Mouse (Mus musculus) kidney, postnatal 10 days (tissue): ENCODE results near the gene Eml1.
A peak's percentile ranks its signal among the peaks of the same experiment; 100 is the strongest.

Experiments used
- DNase-seq: peaks from one replicate; pipeline ENCODE4 v3.0.0; 2021; ENCODE audit warnings: mixed read lengths

Gene Eml1

DNA sequence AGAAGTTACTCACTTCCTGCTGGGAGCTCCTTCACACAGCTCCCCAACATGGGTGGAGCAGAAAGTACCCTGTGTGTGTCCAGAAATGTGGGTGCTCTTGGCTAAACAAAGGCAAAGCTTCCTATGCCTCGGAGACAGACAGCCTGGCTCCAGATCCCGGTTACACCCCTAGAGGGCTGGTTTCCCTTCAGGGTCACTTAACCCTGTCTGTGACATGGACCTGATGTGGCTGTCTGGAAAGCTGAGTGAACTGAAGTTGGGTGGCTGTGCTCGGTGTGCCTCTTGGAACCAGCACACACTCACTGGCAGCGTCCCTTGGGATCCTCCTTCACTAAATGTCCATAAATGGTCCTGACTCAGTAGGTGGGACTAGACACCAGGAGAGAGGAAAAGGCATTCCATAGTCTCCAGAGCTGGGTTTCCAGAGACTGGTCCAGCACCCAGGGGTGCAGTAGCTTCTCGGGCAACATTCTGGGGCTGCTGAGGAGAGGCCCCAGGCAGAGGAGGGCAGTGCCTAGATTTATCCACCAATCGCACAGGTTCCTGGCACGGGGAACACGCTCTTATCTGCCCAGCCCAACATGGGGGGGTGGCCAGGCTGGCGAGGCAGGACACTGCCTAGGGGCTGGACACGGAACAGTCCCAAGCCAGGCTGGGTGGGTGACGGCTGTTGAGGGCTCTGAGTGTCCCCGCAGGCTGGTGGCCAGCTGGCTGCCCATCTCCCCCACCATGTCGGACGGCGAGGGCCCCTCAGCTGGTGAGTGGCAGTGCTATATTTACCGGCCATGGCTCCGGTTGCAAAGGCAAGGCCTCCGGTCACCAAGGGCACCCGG is at the start of gene Eml1:
Gene Eml1 (plus strand): TSS at position 362 of the 833 bp plus-strand sequence.
- DNase-seq, result peak; percentile 59

GRCm38 (mm10) chr12:108326401-108326800 is 44.4 kb upstream of the Eml1 start:
- no peak for DNase-seq

GRCm38 (mm10) chr12:108327889-108328491 is 42.8 kb upstream of the Eml1 start:
- DNase-seq, result peak; percentile 54

GRCm38 (mm10) chr12:108333056-108333455 is 37.7 kb upstream of the Eml1 start:
- DNase-seq, result peak; percentile 93

DNA sequence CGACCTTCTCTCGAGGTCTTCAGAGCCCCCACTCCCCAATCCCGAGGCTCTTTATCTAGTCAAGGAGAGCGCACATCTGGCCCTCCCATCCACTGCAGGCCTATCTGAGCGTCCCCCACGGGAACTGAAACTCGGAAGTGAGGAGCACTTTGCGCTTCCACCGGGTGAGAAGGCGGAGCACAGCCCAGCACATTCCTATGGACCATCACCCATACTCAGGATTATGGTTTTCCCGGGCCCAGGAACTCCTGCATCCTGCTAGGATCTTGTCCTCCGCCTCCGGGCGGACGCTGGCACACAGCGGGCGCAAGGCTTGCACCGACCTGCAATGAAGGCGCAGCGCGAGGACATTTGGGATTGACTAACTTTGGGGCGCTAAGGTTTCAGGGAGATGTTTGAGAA is 37.3 kb upstream of the Eml1 start:
- DNase-seq, result no peak

- peak; percentile 100 for DNase-seq
These were observed 36.8 kb upstream of the Eml1 start, which contains the start of gene Cyp46a1 for GRCm38 (mm10) chr12:108333895-108334445. Gene Cyp46a1, plus strand, starts transcription at chr12:108334381.

DNA sequence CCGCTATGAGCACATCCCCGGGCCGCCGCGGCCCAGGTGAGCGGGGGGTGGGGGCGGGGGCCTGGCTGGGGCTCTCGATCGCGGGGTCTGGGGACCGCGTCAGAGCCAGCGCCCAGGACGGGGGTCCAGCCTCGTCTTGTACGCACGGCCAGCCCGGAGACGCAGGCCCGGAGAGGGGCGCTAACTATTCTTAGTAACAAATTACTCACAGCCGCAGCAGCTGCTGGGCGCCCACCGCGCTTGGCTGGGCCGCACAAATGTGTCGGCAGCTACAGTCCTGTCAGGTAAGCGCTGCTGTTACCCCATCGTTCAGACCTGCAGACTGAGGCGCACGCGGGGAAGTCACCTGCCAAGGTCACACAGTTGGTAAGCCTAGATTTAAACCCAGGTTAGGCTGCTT is 36.2 kb upstream of the Eml1 start:
- DNase-seq, result peak; percentile 56

DNA sequence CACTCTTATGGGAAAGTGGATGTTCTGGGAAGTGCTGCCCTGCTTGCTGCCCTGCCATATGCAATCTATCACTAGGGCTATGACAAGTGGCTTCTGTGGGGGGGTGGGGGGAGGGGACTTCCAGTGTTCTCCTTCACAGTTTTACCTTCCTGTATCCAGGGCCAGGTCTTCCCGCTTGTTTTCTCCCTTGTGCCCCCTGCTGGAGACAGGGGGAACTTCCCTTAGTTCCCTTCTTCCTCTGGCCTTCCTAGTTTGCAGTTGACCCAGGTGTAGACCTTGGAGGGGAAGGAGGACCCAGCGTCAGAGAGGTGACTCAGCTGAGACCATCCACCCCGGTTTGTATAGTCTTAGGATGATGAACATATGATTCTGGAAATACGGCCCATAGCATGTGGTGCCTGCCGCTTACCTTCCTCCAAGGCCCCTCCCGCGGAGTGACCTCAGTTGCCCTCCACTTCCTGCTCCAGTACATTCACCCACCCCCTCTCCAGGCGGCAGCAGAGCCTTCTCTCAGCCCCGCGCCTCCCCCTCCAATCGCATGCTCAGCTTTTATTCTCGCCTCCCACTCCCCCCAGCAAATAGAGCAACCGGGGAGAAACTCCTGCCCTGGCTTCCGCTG is 32.1 kb upstream of the Eml1 start:
- DNase-seq, result peak; percentile 67

GRCm38 (mm10) chr12:108348151-108348550 is 22.6 kb upstream of the Eml1 start:
- no peak for DNase-seq

DNA sequence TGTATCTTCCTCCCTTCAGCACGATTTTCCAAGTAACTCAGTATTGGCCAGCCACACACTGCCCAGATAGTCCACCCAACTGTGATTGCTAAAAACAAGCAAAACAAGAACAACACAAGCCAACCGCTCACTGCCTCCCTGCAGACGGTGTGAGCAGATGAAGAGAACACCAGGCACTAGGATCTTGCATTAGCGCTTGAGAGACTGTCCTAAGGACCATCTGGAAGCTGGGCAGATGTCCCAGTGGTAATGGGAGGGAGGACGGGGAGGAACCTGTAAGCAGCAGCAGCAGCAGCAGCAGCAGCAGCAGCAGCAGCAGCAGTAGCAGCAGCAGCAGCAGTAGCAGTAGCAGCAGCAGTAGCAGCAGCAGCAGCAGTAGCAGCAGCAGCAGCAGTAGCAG is 21.7 kb upstream of the Eml1 start:
- peak; percentile 61 for DNase-seq

- DNase-seq, result no peak
These were observed 19.8 kb upstream of the Eml1 start for GRCm38 (mm10) chr12:108350931-108351330.

GRCm38 (mm10) chr12:108352371-108353136 is 18.2 kb upstream of the Eml1 start:
- no peak for DNase-seq

- no peak for DNase-seq
These were observed 16.5 kb upstream of the Eml1 start for GRCm38 (mm10) chr12:108354284-108354683.

DNA sequence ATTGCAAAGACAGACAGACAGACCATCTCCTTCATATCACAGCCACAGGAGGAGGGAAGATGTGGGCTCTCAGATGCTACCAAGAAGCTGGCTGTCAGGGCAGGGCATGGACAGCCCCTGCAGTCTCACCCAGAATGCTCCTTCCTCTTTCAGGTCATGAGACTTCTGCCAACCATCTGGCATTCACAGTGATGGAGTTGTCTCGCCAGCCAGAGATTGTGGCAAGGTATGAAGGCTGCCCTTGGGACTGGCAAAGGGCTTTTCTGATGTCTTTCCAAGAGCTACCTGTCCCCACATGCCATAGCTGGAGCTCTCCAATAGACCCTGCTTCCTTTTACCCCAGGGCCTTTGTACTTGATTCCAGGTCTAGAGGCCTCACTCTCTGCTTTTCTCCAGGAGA is 15.5 kb upstream of the Eml1 start:
- DNase-seq, result no peak

- DNase-seq, result no peak
These were observed 14.8 kb upstream of the Eml1 start for GRCm38 (mm10) chr12:108355986-108356385.

DNA sequence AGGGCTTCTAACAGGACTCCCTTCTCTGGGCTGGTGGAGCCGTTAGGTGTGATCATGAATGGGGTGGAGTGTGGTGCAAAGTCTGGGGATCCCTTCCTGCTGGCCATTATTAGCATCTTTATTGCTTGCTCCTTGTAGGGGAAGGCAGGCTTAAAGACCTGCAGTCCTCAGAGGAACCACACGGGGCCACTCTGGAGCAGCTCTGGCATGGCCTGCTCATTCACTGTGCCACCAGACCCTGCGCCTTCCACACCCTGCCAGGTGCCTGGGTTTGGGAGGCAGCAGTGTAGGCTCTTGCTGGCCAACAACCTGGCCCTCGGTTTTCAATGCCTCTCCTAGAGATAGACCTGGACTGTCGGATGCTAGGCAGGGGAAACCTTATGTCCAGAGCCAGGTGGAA is 7.0 kb upstream of the Eml1 start:
- peak; percentile 92 for DNase-seq

DNA sequence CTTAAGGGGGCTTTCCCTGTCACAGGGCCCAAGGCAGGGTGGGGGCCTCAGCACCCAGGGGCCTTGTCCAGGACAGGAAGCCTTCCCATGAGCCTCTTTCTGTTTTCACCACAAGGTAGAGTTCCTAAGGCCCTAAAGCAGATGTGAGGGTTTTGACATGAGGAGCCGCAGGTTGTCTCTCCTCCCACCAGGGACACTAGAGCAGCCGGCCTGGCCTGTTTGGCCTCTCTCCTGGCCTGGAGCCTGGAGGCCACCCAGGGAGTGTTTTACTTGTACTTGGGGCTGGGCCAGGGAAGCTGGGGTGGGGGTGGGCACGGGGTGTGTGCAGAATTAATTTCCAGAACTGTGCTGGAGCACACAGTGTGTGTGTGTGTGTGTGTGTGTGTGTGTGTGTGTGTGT is 5.4 kb upstream of the Eml1 start:
- peak; percentile 79 for DNase-seq

DNA sequence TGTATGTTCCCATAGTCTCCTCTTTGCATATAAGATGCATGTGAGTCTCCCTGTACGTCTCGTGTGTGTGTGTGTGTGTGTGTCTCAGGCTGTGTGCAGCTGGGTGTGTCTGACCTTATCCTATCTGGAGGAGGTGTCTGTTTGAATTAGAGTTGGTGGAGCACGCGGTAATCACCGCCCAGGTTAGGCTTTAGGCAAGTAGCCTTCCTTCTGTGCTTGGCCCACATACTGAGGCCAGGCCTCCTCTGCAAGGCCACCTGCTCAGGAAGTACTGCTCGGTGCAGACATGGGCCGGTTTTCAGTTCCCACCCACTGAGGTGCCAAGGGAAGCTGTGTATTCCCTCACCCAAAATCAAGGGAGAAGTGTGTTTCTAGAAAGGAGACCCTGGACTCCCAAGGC is 4.9 kb upstream of the Eml1 start:
- no peak for DNase-seq

DNA sequence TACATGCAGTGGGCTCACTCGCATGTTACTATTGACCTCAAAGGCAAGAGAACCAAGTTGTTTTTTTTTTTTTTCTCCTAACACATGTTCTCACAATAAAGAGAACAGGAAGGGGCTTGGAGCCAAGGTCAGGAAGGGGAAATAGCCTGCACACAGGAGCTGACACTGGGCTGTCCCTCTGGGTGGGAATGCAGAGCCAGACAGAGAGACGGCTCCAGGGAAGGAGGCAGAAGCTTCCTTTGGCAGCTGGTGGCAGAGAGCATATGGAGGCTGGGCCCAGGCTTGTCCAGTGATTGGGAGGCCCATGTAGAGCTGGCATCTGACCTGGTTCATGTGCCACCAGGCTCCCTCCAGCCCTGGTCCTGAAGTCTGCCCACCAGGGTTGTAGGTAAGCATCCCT is 2.8 kb upstream of the Eml1 start:
- peak; percentile 61 for DNase-seq

DNA sequence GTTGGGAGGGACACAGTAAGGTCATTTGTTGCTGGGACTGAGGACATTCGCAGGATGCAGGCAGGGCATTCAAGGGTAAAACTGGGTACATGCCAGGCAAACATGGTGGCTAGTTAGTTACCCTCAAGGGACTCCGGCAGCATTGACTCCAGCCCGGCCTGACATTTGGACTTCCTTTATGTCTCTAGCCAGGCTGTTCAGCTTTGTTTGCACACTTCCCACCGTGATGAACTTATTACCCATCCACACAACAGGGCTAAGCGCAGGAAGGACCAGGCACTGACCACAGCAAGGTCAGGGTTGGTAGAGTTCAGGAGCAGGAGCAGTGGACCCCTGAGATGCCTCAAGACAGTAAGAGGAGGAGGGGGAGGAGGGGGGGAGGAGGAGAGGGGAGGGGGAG is 1.8 kb upstream of the Eml1 start:
- peak; percentile 45 for DNase-seq

DNA sequence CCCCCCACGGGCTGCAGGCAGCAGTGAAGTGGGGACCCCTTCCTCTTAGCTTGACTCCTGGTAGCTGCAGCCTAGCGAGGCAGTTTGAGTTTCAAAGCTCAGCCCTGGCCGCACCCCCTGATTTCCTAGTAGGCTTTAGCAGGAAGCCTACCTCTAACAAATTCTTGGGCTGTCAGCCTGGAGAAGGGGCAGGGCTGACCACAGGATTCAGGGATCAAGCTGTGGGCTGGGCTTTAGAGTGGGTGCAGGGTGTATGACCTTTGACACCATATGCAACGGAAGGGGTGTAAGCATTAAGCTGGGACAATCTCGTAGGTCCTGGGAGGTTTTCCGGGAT is 640 bp downstream of the Eml1 start:
- DNase-seq, result no peak

- no peak for DNase-seq
These were observed 1.5 kb downstream of the Eml1 start for GRCm38 (mm10) chr12:108372241-108372640.

GRCm38 (mm10) chr12:108373611-108374010 is 2.9 kb downstream of the Eml1 start:
- DNase-seq, result peak; percentile 46
